Mouse (Mus musculus) thymus, adult 2 months (tissue): Measurements from ENCODE around the gene Ifng. TPM values are rescaled to one million over a fixed set of nuclear protein-coding genes. Genes with fewer than 3 reads are reported as not detected.
A peak's percentile ranks its signal among the peaks of the same experiment; 100 is the strongest.

Experiments
- DNase-seq: peaks from one replicate; pipeline ENCODE4 v3.0.0; 2021
- H3K27ac ChIP-seq: fragments of 200-500 bp; 2 replicates; pipeline ENCODE4 v1.5.1; 2012; ENCODE audit warnings: low read length, control low read depth; ENCODE audit not compliant: control insufficient read depth, insufficient read depth
- H3K27me3 ChIP-seq: fragments of 200-500 bp; 2 replicates; pipeline ENCODE4 v1.6.1; 2012; ENCODE audit warnings: mild to moderate bottlenecking, low read length, moderate library complexity, mixed read lengths; ENCODE audit not compliant: control insufficient read depth, insufficient read depth
- H3K36me3 ChIP-seq: fragments of 200-500 bp; 2 replicates; pipeline ENCODE4 v1.6.1; 2012; ENCODE audit warnings: mild to moderate bottlenecking, low read length, moderate library complexity; ENCODE audit not compliant: control insufficient read depth, insufficient read depth
- H3K4me1 ChIP-seq: fragments of 200-500 bp; replicated peaks from 2 replicates; pipeline ENCODE4 v1.6.1; 2012; ENCODE audit warnings: low read length; ENCODE audit not compliant: control insufficient read depth, insufficient read depth
- H3K4me3 ChIP-seq: fragments of 200-500 bp; 2 replicates; pipeline ENCODE4 v1.5.1; 2012; ENCODE audit warnings: mild to moderate bottlenecking, low read length, control low read depth, moderate library complexity; ENCODE audit not compliant: control insufficient read depth, insufficient read depth
- CTCF ChIP-seq: fragments of 200-500 bp; IDR thresholded peaks from 2 replicates; pipeline ENCODE4 v1.5.1; 2012; ENCODE audit warnings: mild to moderate bottlenecking, control low read depth, low read length, moderate library complexity, borderline replicate concordance; ENCODE audit not compliant: control insufficient read depth, poor library complexity, insufficient read depth; ENCODE audit errors: extremely low read depth
- POLR2A ChIP-seq: fragments of 200-500 bp; IDR thresholded peaks from 2 replicates; pipeline ENCODE4 v1.6.1; 2012; ENCODE audit warnings: mild to moderate bottlenecking, low read length, control low read depth, moderate library complexity; ENCODE audit not compliant: control insufficient read depth, poor library complexity, insufficient read depth; ENCODE audit errors: extremely low read depth
- WGBS: fragments of 180-500 bp; shearing (Covaris S2); methylation state at CpG from one replicate; pipeline ENCODE4 v1.1.7; 2018; 5-methylcytosine and 5-hydroxymethylcytosine counted together
- polyA plus RNA-seq: library from polyadenylated mRNA; depleted of rRNA; stranded (reverse); fragments of >200 nt; gene quantifications from 2 replicates; pipeline ENCODE4 v1.2.3, GENCODE M21; 2012; rRNA removed

Gene Ifng
- polyA plus RNA-seq: 0.24 TPM in 1 of 2 replicates, not detected in the other

GRCm38 (mm10) chr10:118440742-118441240 is at the start of gene Ifng:
TSS of gene Ifng (plus strand) at chr10:118441046.
- H3K36me3 ChIP-seq: no peaks in the 10 kb centered on the region
- TF ChIP-seq POLR2A (no peak), CTCF (no peak)
- no peaks in the 10 kb centered on the region for H3K27me3 ChIP-seq
- H3K4me1 ChIP-seq: peaks cover 7% of the 10 kb centered on the region
- no peak within 1 kb of the TSS; the same call in 1 of the 2 replicates for H3K27ac ChIP-seq
- no peak for DNase-seq
- 34% methylated on average over 11 of the region's 11 CpGs for WGBS
- no peak within 1 kb of the TSS for H3K4me3 ChIP-seq

DNA sequence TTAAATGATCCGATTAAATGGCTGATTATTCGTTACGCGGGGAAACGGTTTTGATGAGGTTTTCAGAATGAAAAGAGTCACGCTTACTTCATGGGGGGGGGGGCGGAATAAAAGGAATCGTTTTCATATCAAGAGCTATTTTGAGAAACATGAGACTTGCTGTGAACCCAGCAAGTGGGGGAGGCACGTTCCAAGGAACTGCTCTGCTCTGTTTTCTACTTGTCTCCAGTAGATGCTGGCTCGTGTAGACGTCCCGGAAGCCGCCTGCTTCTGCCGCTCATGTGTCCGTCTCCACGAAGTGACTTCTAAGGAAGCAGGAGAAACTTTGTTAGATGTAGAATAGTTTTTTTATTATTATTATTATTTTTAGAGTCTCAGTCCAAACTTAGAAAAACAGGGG is 40.9 kb upstream of the Ifng start:
- H3K36me3 ChIP-seq: no peaks in the 10 kb centered on the region
- H3K4me3 ChIP-seq: no peak overlapping the region
- no peaks in the 10 kb centered on the region for H3K27me3 ChIP-seq
- TF ChIP-seq POLR2A (no peak), CTCF (no peak)
- no peak overlapping the region for H3K27ac ChIP-seq
- H3K4me1 ChIP-seq: no peaks in the 10 kb centered on the region
- 93% methylated on average over 16 of the region's 16 CpGs for WGBS
- DNase-seq: no peak

DNA sequence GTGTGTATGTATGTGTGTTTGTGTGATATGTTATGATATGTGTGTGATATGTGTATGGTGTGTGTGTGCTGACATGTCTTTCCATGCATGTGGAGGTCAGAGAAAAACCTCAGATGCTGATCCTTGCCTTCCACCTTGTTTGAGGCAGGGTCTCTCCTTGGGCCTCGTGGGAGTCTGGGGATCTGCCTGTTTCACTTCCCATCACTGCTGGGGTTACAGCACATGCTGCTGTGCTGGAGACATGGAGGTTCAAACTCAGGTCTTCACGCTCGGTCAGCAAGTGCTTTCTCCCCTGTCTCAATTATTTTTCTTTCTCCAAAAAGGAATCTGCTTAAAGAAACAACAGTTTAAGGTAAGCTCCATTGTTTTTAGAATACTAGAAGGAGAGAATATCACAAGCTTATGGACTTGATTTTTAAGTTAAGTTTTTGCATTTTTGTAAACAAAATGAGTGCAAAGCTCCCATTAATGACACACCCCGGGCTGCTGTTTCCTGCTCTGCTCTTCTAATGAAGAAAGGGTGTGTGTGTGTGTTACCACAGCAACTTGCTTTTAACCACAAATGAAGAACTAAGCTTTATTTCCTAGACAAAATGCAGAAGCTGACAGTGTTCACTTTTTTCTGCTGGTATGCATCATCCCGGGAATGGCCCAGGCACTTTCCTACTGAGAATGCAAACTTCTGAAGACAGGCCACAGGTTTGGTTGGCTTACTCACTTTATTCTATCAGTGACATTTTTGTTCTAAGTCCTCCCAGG is 34.2 kb upstream of the Ifng start:
- 40% methylated on average over 5 of the region's 5 CpGs for WGBS
- Histone ChIP-seq H3K27me3 (no peaks in the 10 kb centered on the region), H3K4me3 (no peak overlapping the region), H3K36me3 (no peaks in the 10 kb centered on the region), H3K27ac (no peak overlapping the region), H3K4me1 (no peaks in the 10 kb centered on the region)
- DNase-seq: no peak
- no peak for TF ChIP-seq POLR2A
- no peak for TF ChIP-seq CTCF

GRCm38 (mm10) chr10:118411377-118411776 is 29.5 kb upstream of the Ifng start:
- Histone ChIP-seq H3K4me3 (no peak overlapping the region), H3K27ac (no peak overlapping the region), H3K36me3 (no peaks in the 10 kb centered on the region), H3K27me3 (no peaks in the 10 kb centered on the region), H3K4me1 (no peaks in the 10 kb centered on the region)
- TF ChIP-seq POLR2A: no peak
- TF ChIP-seq CTCF: no peak
- DNase-seq: peak; percentile 9

GRCm38 (mm10) chr10:118412774-118413173 is 28.1 kb upstream of the Ifng start:
- Histone ChIP-seq H3K27me3 (no peaks in the 10 kb centered on the region), H3K27ac (no peak overlapping the region), H3K4me3 (no peak overlapping the region), H3K36me3 (no peaks in the 10 kb centered on the region), H3K4me1 (no peaks in the 10 kb centered on the region)
- DNase-seq: no peak
- TF ChIP-seq POLR2A (no peak), CTCF (no peak)
- WGBS: 43% methylated on average over 5 of the region's 5 CpGs

DNA sequence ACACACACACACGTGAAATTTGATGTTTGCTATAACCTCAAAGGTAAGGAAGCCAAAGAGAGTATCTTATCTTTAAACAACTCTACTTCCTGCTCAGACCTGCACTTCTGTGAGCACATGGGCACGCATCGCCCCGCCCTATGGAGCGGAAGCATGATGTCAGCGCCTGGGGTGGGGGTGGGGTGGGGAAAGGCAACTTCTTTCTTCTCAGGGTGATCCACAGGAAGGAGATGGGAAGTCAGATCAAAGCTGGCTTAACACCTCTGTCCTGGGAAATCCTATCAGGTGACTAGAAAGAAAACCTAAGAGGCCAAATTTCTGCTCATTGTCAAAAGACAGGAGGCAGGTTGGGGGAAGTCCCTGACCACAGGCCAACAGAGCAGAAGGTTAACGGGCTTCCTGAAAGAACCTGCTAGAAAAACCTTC is 21.8 kb upstream of the Ifng start:
- Histone ChIP-seq H3K4me3 (no peak overlapping the region), H3K36me3 (no peaks in the 10 kb centered on the region), H3K27me3 (no peaks in the 10 kb centered on the region), H3K4me1 (peaks cover 10% of the 10 kb centered on the region), H3K27ac (peak overlapping the region; percentile 57)
- 0% methylated on average over 7 of the region's 7 CpGs for WGBS
- TF ChIP-seq CTCF: no peak
- peak; percentile 71 for DNase-seq
